Mouse (Mus musculus): ENCODE results near the gene Pacsin3. TPM values are rescaled to one million over a fixed set of nuclear protein-coding genes. Genes with fewer than 3 reads are reported as not detected.
"Not testable (repeated sequence)": the region's sequence is repeated elsewhere in the genome, so short reads cannot be mapped to it uniquely, and the experiment has no call there.

Gene Pacsin3
- total RNA-seq (2021), result 10 to 100 TPM; 36.4 to 38.7 TPM

- DNase-seq (ENCODE audit: extremely low spot score in 1 of 2, low spot score in 2 of 2), result peak; percentile 21 to 70
- intact Hi-C loops (cut with DNase I), result no loop called here
Measured at GRCm38 (mm10) chr2:91255661-91256150, at the start of gene Pacsin3. TSS of gene Pacsin3 (plus strand) at chr2:91255954.

- intact Hi-C loops (cut with DNase I), result no loop called here
- no peak for DNase-seq (ENCODE audit: extremely low spot score in 1 of 2, low spot score in 2 of 2)
Measured at GRCm38 (mm10) chr2:91206254-91206775, 49.4 kb upstream of the Pacsin3 start.

- no peak for DNase-seq (ENCODE audit: extremely low spot score in 1 of 2, low spot score in 2 of 2)
- intact Hi-C loops (cut with DNase I), result no loop called here
Measured at GRCm38 (mm10) chr2:91213311-91213710, 42.4 kb upstream of the Pacsin3 start.

GRCm38 (mm10) chr2:91217032-91217431 is 38.7 kb upstream of the Pacsin3 start:
- peak in 1 of 2 experiments; percentile 70 for DNase-seq (ENCODE audit: extremely low spot score in 1 of 2, low spot score in 2 of 2)
- intact Hi-C loops (cut with DNase I), result no loop called here

- DNase-seq (ENCODE audit: extremely low spot score in 1 of 2, low spot score in 2 of 2), result no peak
- intact Hi-C loops (cut with DNase I), result no loop called here
Measured at GRCm38 (mm10) chr2:91220501-91220900, 35.3 kb upstream of the Pacsin3 start.

GRCm38 (mm10) chr2:91223614-91224013 is 32.1 kb upstream of the Pacsin3 start:
- intact Hi-C loops (cut with DNase I), result no loop called here

GRCm38 (mm10) chr2:91229735-91230134 is 26.0 kb upstream of the Pacsin3 start:
- DNase-seq (ENCODE audit: extremely low spot score in 1 of 2, low spot score in 2 of 2), result no peak
- intact Hi-C loops (cut with DNase I), result no loop called here

More at GRCm38 (mm10) chr2:91223614-91224013, 32.1 kb upstream of the Pacsin3 start:
- DNase-seq (ENCODE audit: extremely low spot score in 1 of 2, low spot score in 2 of 2), result no peak

GRCm38 (mm10) chr2:91236601-91237510 is 18.9 kb upstream of the Pacsin3 start, which contains the start of gene Ddb2:
TSS of gene Ddb2 (minus strand) at chr2:91236982.
- intact Hi-C loops (cut with DNase I), result no loop called here
- DNase-seq (ENCODE audit: extremely low spot score in 1 of 2, low spot score in 2 of 2), result peak; percentile 84 to 97

GRCm38 (mm10) chr2:91237511-91238080 is 18.2 kb upstream of the Pacsin3 start:
- intact Hi-C loops (cut with DNase I), result not testable (repeated sequence)

GRCm38 (mm10) chr2:91242547-91242946 is 13.2 kb upstream of the Pacsin3 start:
- DNase-seq (ENCODE audit: extremely low spot score in 1 of 2, low spot score in 2 of 2), result no peak
- intact Hi-C loops (cut with DNase I), result no loop called here

More at GRCm38 (mm10) chr2:91237511-91238080, 18.2 kb upstream of the Pacsin3 start:
- not testable (repeated sequence) for DNase-seq (ENCODE audit: extremely low spot score in 1 of 2, low spot score in 2 of 2)

- intact Hi-C loops (cut with DNase I), result no loop called here
Measured at GRCm38 (mm10) chr2:91243416-91243815, 12.3 kb upstream of the Pacsin3 start.

GRCm38 (mm10) chr2:91244557-91245228 is 11.1 kb upstream of the Pacsin3 start:
- intact Hi-C loops (cut with DNase I), result no loop called here
- DNase-seq (ENCODE audit: extremely low spot score in 1 of 2, low spot score in 2 of 2), result no peak

More at GRCm38 (mm10) chr2:91243416-91243815, 12.3 kb upstream of the Pacsin3 start:
- peak; percentile 41 to 56 for DNase-seq (ENCODE audit: extremely low spot score in 1 of 2, low spot score in 2 of 2)

- DNase-seq (ENCODE audit: extremely low spot score in 1 of 2, low spot score in 2 of 2), result no peak
- intact Hi-C loops (cut with DNase I), result no loop called here
Measured at GRCm38 (mm10) chr2:91248366-91248765, 7.4 kb upstream of the Pacsin3 start.

GRCm38 (mm10) chr2:91252001-91252400 is 3.8 kb upstream of the Pacsin3 start:
- intact Hi-C loops (cut with DNase I), result no loop called here
- DNase-seq (ENCODE audit: extremely low spot score in 1 of 2, low spot score in 2 of 2), result no peak

GRCm38 (mm10) chr2:91252512-91252911 is 3.2 kb upstream of the Pacsin3 start:
- DNase-seq (ENCODE audit: extremely low spot score in 1 of 2, low spot score in 2 of 2), result no peak
- intact Hi-C loops (cut with DNase I), result no loop called here

GRCm38 (mm10) chr2:91254725-91255380 is 901 bp upstream of the Pacsin3 start:
- intact Hi-C loops (cut with DNase I), result no loop called here
- no peak for DNase-seq (ENCODE audit: extremely low spot score in 1 of 2, low spot score in 2 of 2)

GRCm38 (mm10) chr2:91256256-91257125 is 737 bp downstream of the Pacsin3 start:
- intact Hi-C loops (cut with DNase I), result no loop called here
- peak; percentile 31 to 73 for DNase-seq (ENCODE audit: extremely low spot score in 1 of 2, low spot score in 2 of 2)
